Mouse (Mus musculus) spleen, postnatal 4 days (tissue): Measurements from ENCODE around the gene Shh.

Experiments
- DNase-seq, 2 experiments: peaks; one replicate each; pipeline ENCODE4 v3.0.0; 2022; ENCODE audit warnings: low spot score in 2 of 2

Gene Shh

DNA sequence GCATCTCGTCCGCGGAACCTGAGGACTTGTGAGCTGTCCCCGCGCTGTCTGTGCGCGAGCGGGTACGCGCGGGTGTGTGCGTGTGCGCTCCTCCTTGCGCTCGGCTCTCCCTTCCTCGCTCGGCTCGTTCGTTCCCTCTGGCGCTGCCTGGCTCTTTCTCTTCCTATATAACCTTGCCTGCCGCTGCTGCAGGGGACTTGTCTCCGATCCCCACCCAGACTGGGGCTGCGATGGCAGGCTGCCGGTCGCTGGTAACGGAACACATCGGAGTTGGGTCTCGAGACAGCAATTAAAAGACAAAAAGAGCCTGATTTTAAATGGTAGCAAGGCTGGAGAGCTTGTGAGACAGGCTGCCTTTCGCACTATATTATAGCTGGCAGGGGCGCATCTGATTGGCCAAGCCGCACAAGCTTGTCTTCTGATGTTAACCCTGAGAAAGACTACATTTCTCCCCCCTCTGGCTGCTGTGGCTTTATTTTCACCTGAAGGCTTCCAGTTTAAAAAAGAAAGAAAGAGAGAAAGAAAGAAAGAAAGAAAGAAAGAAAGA lies at the start of gene Shh:
Gene Shh, minus strand, starts transcription at position 497 of the 547 bp plus-strand sequence.
- no peak for DNase-seq

DNA sequence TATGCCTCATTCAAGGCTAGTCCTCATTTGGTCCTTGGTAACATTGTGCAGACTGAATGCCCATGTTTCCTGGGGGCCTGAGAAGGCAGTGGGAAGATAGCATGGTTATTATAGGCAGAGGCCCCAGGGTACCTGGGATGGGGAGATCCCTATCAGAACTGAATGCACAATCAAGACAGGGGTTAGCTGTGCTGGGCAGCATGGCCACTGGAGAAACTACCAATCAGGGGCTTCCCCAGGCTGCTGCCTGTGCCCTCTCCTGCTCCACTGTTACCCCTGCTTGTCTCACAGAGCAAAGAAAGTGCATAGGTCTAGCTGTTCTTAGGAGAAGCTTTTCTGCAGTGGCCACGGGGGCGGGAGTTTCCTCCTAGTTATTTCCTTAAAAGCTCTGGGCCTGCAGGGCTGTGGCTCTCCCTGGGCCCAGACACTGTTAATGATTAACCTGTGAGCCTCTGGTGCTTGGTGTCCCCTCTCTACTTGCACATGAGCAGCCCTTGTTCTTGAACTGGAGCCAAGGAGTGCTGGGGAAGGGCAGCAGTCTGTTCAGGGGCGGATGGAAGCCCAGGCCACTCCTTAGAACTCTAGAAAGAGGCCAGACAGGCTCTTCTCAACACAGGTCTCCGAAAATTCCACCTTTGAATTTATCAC lies 33.9 kb upstream of the Shh start:
- no peak for DNase-seq

DNA sequence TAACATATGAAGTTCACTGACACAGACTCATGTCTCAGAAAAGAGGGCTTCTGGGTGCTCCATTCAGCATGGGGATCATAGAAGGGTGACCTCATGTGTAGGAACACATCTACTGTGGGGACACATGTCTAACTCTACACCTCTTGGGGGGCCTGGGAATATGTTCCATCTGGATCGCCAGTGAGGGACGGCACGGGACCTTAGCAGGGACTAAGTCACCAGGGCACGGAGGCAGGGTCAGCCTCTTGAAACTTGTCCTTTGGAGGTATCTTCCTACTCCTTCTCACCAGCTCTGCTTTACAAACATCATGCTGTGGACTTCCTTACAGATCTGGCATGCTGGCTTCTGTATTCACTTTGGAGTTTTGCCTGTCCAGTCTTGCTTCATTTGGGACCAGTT lies 31.8 kb upstream of the Shh start:
- peak in 1 of 2 experiments; percentile 29 for DNase-seq

DNA sequence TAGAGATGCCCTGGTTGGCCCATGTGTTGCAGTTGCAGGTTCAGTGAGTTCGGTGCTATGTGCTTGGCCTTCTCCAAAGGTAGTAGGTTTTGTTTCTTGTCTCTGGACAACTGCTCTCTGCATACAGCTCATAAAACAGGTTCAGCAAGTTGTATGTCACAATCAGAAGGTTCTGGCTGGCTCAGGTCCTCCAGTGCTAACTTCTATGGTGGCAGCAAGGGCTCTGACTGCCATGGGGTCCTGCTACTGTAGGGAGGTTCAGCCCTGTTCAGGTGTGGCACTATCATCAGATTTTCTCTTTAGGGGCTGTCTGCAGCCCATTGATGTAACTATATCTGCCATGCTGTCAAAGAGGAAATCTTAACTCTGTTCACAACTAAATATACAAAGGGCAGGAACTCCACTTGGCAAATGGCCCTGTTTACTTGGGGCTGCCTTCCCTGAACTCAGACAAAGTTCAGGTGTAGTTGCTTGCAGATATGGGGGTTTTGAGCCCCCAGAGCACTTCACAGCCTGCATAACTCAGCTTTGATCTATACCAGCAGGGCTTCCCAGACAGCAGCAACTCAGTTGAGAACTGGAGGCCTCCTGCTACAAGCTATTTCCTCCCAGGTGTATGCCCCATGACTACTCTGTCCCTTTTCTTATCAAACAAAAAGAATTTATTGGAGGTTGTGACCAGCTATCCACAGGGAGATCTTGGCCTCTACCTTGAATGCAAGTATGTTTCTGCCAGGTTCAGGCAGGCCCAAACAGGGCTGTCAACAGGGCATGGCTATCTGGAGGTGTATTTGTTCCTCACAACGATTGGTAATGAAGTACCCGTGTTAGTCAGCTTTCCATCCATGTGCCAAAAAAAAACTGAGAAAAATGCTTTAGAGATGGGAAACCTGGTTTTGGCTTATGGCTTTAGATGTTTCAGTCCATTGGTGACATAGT lies 28.9 kb upstream of the Shh start:
- DNase-seq, result no peak

DNA sequence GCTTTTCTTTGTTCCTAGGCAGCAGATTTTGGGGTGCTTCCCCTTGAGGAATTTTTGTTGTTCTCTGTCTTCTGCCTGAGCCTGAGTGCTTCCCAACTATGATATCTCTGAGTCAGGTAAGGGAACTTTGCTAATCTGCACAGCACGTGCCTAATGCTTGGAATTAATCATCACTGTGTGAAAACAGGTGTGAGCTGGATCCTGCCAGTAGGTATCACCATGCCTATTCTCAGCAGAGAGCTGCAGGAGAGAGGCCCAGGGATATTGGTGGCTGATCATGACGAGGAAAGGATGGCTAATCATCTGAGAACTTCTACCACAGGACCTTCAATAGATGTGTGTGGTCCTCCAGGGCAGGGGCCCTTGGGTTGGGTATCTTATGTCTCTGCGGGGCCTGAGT lies 26.5 kb upstream of the Shh start:
- peak in 1 of 2 experiments; percentile 16 for DNase-seq

DNA sequence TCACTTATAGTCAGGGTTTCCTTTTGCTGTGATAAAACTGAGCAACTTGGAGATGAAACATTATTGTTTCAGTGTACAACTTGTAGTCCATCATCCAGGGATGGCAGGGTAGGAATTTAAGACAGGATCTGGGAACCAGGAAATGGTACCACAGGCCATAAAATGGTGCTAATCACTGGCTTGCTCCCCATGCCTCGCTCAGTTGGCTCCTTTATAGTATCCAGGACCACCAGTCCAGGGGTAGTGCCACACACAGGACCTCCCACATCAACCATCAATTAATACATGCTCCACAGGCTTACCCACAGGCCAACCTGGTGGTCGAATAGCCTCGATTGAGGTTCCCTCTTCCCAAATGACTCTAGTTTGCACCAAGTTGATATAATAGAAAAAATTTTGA lies 15.9 kb upstream of the Shh start:
- DNase-seq, result no peak

DNA sequence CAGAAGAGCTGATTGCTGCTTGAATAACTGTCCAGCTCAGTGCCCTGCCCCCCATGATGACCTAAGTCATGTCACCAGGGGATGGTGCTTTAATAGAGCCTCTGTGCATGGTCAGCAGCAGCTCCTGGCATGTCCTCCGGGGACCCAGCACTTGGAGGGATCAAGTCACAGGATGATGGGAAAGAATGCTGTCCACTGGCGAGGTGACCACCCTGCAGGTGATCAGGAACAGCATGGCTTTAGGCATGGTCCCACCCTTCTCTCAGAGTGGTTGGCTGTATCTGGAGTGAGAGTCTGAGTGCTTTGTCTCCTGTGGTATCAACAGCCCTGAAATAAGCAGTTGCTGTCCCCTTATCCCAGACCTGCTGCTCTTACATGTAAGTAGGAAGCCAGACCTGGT lies 14.7 kb upstream of the Shh start:
- no peak for DNase-seq

DNA sequence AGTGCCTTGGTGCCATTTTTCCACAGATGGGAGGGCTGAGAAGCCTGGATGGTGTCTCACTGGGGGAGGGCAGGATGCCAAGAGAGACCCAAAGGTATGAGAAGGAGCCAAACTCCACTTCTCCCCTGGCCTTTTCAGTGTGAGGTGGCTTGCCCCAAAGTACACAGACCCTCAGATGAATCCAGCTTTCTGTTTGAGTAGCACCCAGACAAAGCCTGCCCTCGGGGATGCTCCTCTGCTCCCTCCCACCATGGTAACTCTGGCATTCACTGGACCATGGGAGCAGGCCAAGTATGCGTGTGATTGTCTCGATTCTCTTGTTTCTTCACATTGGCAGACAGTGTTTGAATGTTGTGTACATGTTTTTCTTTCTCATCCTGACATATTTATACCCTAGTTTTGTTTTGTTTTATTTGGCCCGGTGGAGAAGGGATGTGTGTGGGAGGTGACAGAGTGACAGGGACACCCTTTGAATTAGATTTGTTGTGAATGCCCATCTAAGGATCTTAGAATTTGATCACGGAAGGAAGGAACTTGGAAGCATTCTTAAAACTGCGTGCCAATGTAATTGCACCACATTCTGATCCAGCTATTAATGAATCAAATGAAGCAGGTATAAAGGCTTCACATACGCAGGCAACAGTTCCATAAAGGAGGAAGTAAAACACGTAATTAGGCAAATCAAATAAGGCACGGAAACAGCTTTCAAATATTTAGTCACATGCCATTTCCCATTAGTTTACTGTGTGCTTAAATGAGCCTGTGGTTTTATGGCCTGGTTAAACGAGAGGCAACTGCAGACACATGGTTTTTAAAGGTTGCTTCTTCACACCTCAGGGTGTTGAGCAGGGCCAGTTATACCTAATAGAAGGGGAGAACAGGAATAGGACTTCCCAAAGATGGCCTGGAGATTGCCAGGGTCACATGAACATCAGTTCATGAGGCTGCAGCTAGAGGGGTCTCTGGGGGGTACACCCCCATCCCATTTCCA lies 9.6 kb upstream of the Shh start:
- DNase-seq, result no peak

DNA sequence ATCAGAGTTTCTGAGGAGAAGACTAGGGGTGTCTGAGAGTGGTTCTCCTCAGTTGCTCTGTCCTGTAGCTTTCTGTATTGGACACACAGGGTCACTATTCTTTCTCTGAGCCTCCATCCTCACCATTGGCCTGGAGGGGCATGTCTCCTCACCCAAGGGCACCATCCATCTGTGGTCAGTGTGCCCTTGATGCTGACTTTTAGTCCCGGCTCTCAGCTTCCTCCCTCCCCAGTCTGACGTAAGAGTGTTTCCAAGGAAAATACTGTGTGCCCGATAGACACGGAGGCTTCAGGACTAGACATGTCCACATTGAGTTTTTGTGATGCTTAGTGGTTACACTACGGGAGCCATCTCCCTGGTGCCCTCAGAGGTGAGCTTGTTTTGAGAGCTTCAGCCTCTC lies 6.5 kb upstream of the Shh start:
- DNase-seq, result no peak

DNA sequence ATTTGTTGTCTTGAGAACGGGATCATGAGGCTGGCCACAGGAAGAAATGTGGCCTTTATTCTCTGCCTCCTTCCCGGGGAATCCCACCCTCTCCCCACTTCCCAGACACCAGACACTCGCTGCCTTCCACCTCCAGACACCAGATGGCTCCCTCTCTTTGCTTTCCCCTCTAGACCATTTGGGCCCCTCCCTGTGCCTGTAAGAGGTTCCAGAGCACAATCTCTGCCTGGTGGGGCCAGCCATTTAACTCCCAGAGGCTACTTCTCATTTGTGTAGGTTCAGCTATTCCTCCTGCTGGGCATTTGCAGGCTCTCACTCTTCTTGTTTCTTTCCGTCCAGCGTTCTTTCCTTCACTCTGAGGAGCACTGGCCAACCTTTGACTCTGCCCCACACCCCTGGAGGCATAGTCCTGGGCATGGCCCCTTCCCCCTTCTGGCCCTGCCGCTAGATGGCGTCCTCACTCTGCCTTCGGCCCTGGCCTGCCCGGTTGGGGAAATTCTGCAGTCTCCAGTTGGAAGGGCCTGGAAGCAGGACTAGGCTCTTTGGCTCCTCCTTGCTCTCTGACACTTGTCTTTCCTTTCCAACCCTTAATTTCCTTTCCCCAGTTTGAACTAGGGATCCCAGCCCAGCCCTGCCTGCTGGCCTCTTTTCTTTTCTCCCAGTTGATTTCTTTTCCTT lies 2.6 kb upstream of the Shh start:
- DNase-seq, result no peak

DNA sequence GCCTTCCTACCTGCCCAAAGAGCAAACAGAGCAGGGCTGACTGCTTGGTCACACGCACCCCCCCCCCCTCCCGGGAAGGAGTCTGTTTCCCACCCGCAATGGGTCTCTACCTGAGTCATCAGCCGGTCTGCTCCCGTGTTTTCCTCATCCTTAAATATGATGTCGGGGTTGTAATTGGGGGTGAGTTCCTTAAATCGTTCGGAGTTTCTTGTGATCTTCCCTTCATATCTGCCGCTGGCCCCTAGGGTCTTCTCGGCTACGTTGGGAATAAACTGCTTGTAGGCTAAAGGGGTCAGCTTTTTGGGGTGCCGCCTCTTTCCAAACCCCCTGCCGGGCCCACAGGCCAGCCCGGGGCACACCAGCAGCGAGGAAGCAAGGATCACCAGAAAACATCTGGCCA lies 705 bp downstream of the Shh start:
- DNase-seq, result no peak

DNA sequence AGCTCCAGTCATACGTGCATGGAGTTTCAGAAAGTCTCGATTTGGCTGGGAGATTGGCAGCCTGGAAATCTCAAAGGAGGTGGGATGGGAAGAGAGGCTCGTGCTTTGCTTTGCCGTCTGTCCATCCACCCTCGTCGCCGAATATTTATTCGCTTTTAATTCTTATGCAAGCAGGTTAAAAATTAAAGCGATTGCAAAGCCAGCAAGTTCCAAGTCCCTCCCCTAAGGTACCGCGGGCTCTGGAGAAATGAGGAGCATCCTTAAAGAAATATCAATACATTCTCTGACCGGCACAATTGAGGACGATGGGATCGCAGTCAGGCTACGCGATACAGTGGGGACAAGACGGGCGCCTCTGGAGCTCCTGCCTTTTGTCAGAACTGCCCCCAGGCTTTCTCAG lies 1.5 kb downstream of the Shh start:
- DNase-seq, result no peak

DNA sequence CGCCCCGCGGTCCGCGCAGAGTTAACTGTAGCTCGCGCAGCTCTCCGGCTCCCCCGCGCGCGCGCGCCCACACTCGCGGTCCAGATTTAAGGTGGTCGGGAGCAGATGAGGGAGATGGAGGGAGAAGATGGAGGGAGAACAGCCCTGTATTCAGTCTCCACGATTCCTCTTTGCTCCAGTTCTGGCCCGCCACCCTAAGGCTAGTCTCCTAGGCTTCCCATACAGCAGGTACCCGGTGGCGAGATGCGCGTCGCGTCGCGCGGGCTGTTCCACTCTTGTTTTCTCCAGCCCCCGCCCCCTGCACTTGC lies 2.0 kb downstream of the Shh start:
- no peak for DNase-seq

DNA sequence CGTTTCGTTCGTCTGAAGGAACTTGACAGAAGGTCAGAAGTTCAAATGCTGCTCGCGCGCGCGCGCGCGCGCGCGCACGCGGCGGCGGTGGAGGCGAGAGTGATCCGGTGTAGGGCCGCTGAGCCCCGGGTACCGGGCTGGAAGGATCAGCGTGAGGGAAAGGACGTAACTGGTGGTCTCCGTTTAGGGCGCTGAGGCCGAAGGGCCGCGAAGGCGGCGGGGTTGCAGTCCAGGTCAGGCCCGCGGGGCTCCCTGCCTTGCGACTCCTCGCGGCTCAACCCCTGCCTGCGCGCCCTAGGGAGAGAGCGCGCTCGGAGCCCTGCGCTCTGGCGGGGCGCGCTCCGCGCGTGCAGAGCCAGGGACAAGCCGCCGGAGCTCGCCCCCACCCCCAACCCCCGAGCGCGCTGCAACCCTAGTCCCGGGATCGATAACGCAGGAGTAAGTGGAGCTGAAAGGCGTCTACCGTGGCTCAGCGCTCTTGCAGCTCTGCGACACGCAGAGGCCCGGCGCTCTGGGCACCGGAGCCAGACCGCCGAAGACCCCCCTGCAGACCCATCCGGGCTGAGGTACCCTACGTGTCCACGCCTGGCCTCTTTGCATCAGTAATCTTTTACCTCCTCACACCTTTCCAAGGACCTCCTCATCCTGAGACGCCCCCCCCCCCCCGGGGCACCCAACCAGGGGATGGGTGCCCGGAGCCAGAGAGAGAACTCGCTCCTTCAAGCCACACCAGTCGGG lies 2.5 kb downstream of the Shh start:
- no peak for DNase-seq

DNA sequence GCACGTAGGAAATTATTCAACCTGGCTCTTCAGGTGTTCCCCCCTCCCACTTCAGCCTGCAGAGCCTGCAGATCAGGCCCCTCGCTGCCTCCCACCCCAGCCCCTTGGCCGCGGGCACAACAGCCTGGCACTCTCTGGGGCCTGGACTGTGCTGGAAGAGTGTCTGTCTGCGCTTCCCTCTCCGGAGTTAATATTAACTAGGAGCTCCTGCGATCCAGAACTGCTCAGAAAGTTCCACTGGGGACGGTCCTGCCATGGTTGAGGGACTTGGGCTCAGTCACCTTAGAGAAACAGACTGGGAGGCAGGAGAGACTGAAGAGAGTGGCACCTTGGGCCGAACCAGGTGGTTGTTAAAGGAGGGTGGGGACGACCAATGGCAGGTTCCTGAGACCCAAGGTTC lies 3.4 kb downstream of the Shh start:
- no peak for DNase-seq

DNA sequence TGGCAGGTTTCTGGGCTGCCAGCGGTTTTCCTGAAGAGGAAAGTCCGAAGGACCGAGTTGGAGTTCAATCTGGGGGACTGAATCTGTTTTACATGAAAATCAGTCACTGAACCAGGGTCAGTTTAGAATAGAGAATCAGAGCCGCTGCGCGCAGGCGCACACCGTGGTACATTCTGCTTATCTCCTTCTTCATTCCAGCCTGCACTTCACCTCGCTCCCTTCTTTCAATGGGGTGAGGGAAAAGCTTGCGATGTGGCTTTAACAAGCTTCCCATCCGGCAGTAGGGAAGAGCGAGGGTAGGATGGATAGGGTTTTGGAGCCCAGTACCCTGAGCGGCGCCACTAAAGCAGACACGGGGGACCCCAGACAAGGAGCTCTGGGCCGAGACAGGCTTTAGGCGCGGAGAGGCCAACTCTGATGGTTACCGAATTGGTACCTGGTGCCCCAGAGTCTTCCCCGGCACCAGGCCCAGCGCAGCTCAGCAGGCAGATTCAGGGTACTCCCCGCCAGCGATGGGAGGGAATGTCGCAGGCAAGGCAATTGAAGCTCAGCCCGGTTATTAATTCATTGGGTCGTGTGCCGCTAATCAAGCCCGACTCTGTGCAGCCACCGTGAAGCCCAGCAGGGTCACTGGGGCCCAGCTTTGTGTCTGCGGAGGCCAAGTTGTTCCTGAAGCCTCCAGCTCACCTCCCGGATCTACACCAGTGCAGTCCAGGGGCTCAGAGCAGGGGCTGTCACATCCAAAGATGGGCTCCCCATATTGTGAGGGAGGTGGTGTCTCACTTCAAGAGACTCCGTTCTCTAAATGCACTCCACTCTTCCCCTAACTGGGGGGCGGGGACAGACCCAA lies 4.1 kb downstream of the Shh start:
- no peak for DNase-seq

DNA sequence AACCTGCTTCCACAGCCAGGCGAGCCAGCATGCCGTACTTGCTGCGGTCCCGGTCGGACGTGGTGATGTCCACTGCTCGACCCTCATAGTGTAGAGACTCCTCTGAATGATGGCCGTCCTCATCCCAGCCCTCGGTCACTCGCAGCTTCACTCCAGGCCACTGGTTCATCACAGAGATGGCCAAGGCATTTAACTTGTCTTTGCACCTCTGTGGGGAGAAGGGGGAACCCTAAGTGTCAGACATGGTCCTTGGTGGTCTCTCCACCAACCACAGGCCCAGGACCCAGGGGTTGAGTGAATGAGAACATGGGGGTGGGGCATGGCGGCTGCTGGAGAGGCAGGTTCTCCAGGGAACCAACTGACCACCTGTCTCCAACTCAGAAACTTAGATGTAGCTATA lies 5.7 kb downstream of the Shh start:
- no peak for DNase-seq

DNA sequence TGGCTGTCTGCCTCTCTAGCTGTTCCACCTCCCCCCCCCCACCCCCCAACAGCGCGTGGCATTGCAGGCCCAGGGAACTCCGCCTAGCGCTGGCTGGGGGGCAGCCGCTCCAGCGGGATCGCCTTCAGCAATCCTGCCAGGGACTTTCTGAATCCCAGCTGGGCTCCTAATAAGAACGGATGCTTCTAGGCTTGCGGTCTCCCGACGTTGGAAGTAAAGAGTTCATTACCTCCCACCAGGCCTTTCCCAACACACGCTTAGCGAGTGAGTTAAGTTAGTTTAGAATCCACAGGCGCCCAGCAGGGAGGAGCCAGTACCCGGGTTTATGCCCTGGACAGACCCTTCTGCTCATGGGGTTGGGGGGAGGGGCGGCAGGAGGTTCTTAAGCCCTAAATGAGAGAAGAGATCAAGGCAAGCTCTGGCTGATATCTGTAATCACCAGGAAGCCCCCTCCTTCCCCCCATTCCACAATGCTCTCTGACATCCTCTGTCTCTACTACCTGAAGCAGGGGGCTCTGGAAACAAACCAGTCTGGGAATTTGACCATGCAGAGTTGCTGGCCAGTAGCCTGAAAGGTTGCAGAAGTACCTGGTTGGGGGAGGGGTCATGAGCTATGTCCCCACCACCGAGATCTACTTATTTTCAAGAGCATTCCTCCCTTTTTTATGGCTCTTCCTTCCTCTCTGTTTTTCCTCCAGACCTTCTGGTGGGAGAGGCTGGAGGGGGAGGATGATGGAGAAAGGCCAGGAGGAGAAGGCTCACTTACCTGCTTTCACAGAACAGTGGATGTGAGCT lies 6.3 kb downstream of the Shh start:
- no peak for DNase-seq
